Mouse (Mus musculus) megakaryocyte, embryonic 14.5 days (primary cell): ENCODE data around the gene Clrn1.

Experiments
- FLI1 ChIP-seq: IDR thresholded peaks from 2 replicates; pipeline ENCODE4 v1.6.1; 2012; ENCODE audit warnings: low read length, inconsistent platforms, mixed read lengths
- GATA1 ChIP-seq: IDR thresholded peaks from 3 replicates; pipeline ENCODE4 v1.6.1; 2012; ENCODE audit warnings: mixed read lengths, low read length, inconsistent platforms, borderline replicate concordance

DNA sequence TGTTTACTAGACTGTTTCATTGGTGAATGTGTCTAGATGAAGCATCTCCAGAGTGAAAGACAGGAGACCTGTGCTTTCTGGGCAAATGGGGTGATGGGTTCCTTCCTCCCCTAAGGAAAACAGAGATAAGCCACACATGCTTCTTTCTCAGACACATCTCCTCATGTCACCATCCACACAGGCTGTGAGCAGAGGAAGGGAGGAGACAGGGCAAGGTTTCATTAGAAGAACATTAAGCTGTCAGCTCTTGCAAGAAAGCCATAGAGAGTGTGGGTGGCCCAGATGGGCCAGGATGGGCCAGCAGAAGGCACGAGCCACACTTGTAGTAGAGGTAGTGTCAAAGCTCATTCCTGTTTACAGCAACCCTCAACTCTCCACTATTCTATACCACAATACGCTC is 5.0 kb downstream of the Clrn1 start:
- TF ChIP-seq GATA1 = no peak
- no peak for TF ChIP-seq FLI1
